Mouse (Mus musculus): ENCODE results near the gene Pmpca. TPM values are rescaled to one million over a fixed set of nuclear protein-coding genes. Genes with fewer than 3 reads are reported as not detected.

Gene Pmpca
- polyA plus RNA-seq, 1 experiment, result 74.1 TPM

- TF ChIP-seq POLR2A (IDR thresholded peaks at IDR 0.05; ENCODE audit: control insufficient read depth, low read depth, low read length), result no peak
- TF ChIP-seq CTCF (IDR thresholded peaks at IDR 0.05; ENCODE audit: control insufficient read depth, insufficient read depth, insufficient replicate concordance, low read depth, low read length), result no peak
- no peak overlapping the region for H3K27ac ChIP-seq (ENCODE audit: control insufficient read depth, insufficient read depth, low read depth, low read length)
- no peaks in the 10 kb centered on the region for H3K27me3 ChIP-seq (ENCODE audit: control insufficient read depth, insufficient read depth, low read length)
- H3K4me3 ChIP-seq (ENCODE audit: control insufficient read depth, low read depth, low read length), result no peak overlapping the region
- no peaks in the 10 kb centered on the region for H3K36me3 ChIP-seq (ENCODE audit: control insufficient read depth, insufficient read depth, low read length)
- no peaks in the 10 kb centered on the region for H3K4me1 ChIP-seq (ENCODE audit: control insufficient read depth, insufficient read depth, low read length)
Observed at GRCm38 (mm10) chr2:26359983-26360382, 29.2 kb upstream of the Pmpca start.

- H3K27me3 ChIP-seq (ENCODE audit: control insufficient read depth, insufficient read depth, low read length), result no peaks in the 10 kb centered on the region
- no peak for TF ChIP-seq POLR2A (IDR thresholded peaks at IDR 0.05; ENCODE audit: control insufficient read depth, low read depth, low read length)
- TF ChIP-seq CTCF (IDR thresholded peaks at IDR 0.05; ENCODE audit: control insufficient read depth, insufficient read depth, insufficient replicate concordance, low read depth, low read length), result no peak
Observed at GRCm38 (mm10) chr2:26360772-26361171, 28.4 kb upstream of the Pmpca start, which contains the start of gene Card9. Gene Card9, minus strand, starts transcription at chr2:26360918.

GRCm38 (mm10) chr2:26362991-26363390 is 26.1 kb upstream of the Pmpca start:
- Histone ChIP-seq H3K4me1 (ENCODE audit: control insufficient read depth, insufficient read depth, low read length) (no peaks in the 10 kb centered on the region), H3K36me3 (ENCODE audit: control insufficient read depth, insufficient read depth, low read length) (peaks cover 1% of the 10 kb centered on the region), H3K27me3 (ENCODE audit: control insufficient read depth, insufficient read depth, low read length) (no peaks in the 10 kb centered on the region), H3K4me3 (ENCODE audit: control insufficient read depth, low read depth, low read length) (no peak overlapping the region), H3K27ac (ENCODE audit: control insufficient read depth, insufficient read depth, low read depth, low read length) (no peak overlapping the region)
- no peak for TF ChIP-seq CTCF (IDR thresholded peaks at IDR 0.05; ENCODE audit: control insufficient read depth, insufficient read depth, insufficient replicate concordance, low read depth, low read length)
- no peak for TF ChIP-seq POLR2A (IDR thresholded peaks at IDR 0.05; ENCODE audit: control insufficient read depth, low read depth, low read length)

More at GRCm38 (mm10) chr2:26360772-26361171, 28.4 kb upstream of the Pmpca start, which contains the start of gene Card9:
- Histone ChIP-seq H3K36me3 (ENCODE audit: control insufficient read depth, insufficient read depth, low read length) (no peaks in the 10 kb centered on the region; the same call in 1 of the 2 replicates), H3K4me1 (ENCODE audit: control insufficient read depth, insufficient read depth, low read length) (no peaks in the 10 kb centered on the region), H3K4me3 (ENCODE audit: control insufficient read depth, low read depth, low read length) (no peak within 1 kb of the TSS), H3K27ac (ENCODE audit: control insufficient read depth, insufficient read depth, low read depth, low read length) (no peak within 1 kb of the TSS)

GRCm38 (mm10) chr2:26363481-26363880 is 25.7 kb upstream of the Pmpca start:
- Histone ChIP-seq H3K4me3 (ENCODE audit: control insufficient read depth, low read depth, low read length) (no peak overlapping the region), H3K4me1 (ENCODE audit: control insufficient read depth, insufficient read depth, low read length) (no peaks in the 10 kb centered on the region), H3K27ac (ENCODE audit: control insufficient read depth, insufficient read depth, low read depth, low read length) (no peak overlapping the region), H3K27me3 (ENCODE audit: control insufficient read depth, insufficient read depth, low read length) (no peaks in the 10 kb centered on the region), H3K36me3 (ENCODE audit: control insufficient read depth, insufficient read depth, low read length) (peaks cover 2% of the 10 kb centered on the region)
- no peak for TF ChIP-seq CTCF (IDR thresholded peaks at IDR 0.05; ENCODE audit: control insufficient read depth, insufficient read depth, insufficient replicate concordance, low read depth, low read length)
- TF ChIP-seq POLR2A (IDR thresholded peaks at IDR 0.05; ENCODE audit: control insufficient read depth, low read depth, low read length), result no peak

- Histone ChIP-seq H3K36me3 (ENCODE audit: control insufficient read depth, insufficient read depth, low read length) (peaks cover 3% of the 10 kb centered on the region), H3K4me3 (ENCODE audit: control insufficient read depth, low read depth, low read length) (no peak overlapping the region), H3K27ac (ENCODE audit: control insufficient read depth, insufficient read depth, low read depth, low read length) (no peak overlapping the region), H3K27me3 (ENCODE audit: control insufficient read depth, insufficient read depth, low read length) (no peaks in the 10 kb centered on the region), H3K4me1 (ENCODE audit: control insufficient read depth, insufficient read depth, low read length) (no peaks in the 10 kb centered on the region)
- TF ChIP-seq CTCF (IDR thresholded peaks at IDR 0.05; ENCODE audit: control insufficient read depth, insufficient read depth, insufficient replicate concordance, low read depth, low read length) (no peak), POLR2A (IDR thresholded peaks at IDR 0.05; ENCODE audit: control insufficient read depth, low read depth, low read length) (no peak)
Observed at GRCm38 (mm10) chr2:26364738-26365465, 24.2 kb upstream of the Pmpca start.

DNA sequence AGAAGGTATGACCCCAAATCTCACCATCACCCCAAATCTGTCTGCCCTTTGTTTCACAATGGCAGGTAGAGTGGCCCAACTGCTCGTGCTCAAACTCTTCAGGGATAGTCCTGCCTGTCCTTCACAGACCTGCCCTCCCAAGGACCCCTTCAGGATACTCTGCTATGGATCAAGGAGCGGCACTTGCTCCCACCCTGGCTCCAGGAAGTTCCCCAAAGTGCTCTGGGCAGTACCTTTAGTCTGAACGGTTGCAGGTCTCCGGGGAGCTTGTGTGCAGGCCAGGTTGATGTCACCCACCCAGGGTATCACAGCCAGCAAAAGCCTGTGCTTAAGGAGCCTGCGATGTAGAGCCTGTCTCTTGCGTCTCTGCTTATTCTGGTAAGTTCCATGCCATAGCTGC is 21.2 kb upstream of the Pmpca start:
- Histone ChIP-seq H3K4me1 (ENCODE audit: control insufficient read depth, insufficient read depth, low read length) (no peaks in the 10 kb centered on the region), H3K36me3 (ENCODE audit: control insufficient read depth, insufficient read depth, low read length) (peaks cover 3% of the 10 kb centered on the region), H3K27me3 (ENCODE audit: control insufficient read depth, insufficient read depth, low read length) (no peaks in the 10 kb centered on the region), H3K4me3 (ENCODE audit: control insufficient read depth, low read depth, low read length) (no peak overlapping the region), H3K27ac (ENCODE audit: control insufficient read depth, insufficient read depth, low read depth, low read length) (no peak overlapping the region)
- TF ChIP-seq CTCF (IDR thresholded peaks at IDR 0.05; ENCODE audit: control insufficient read depth, insufficient read depth, insufficient replicate concordance, low read depth, low read length) (no peak), POLR2A (IDR thresholded peaks at IDR 0.05; ENCODE audit: control insufficient read depth, low read depth, low read length) (no peak)

- Histone ChIP-seq H3K4me3 (ENCODE audit: control insufficient read depth, low read depth, low read length) (no peak overlapping the region), H3K27me3 (ENCODE audit: control insufficient read depth, insufficient read depth, low read length) (no peaks in the 10 kb centered on the region), H3K27ac (ENCODE audit: control insufficient read depth, insufficient read depth, low read depth, low read length) (no peak overlapping the region), H3K36me3 (ENCODE audit: control insufficient read depth, insufficient read depth, low read length) (peaks cover 5% of the 10 kb centered on the region), H3K4me1 (ENCODE audit: control insufficient read depth, insufficient read depth, low read length) (no peaks in the 10 kb centered on the region)
- TF ChIP-seq CTCF (IDR thresholded peaks at IDR 0.05; ENCODE audit: control insufficient read depth, insufficient read depth, insufficient replicate concordance, low read depth, low read length), result no peak
- TF ChIP-seq POLR2A (IDR thresholded peaks at IDR 0.05; ENCODE audit: control insufficient read depth, low read depth, low read length), result no peak
Observed at GRCm38 (mm10) chr2:26368572-26368971, 20.6 kb upstream of the Pmpca start.
